Mouse (Mus musculus) MEL (cell line): ENCODE measurements at regions not wholly inside any gene's neighbourhood (a gene's known extent, or its start where the extent isn't known, plus 50 kb on each side); places are given as distances from the start of the nearest gene placed in this dataset.

ENCODE experiments used
- DNase-seq: peaks from one replicate; pipeline ENCODE4 v3.0.0; 2011; ENCODE audit warnings: low read depth, low spot score
- H3K27ac ChIP-seq: 2 replicates; pipeline ENCODE4 v1.5.1; 2012; ENCODE audit warnings: low read depth, mild to moderate bottlenecking, control low read depth, low read length, moderate library complexity; ENCODE audit not compliant: control insufficient read depth
- H3K27me3 ChIP-seq, 2 experiments: fragments of 150-350 bp in 1 of 2; sonication (generic) in 1 of 2; 2 replicates each; pipeline ENCODE4 v1.6.1; 2012; ENCODE audit warnings: low read length in 2 of 2, mild to moderate bottlenecking in 2 of 2, improper control_type of control experiment in 1 of 2, moderate library complexity in 1 of 2; ENCODE audit not compliant: insufficient read depth in 2 of 2, control insufficient read depth in 1 of 2
- H3K36me3 ChIP-seq, 2 experiments: 2 replicates each; pipeline ENCODE4 v1.6.1; 2012 to 2014; ENCODE audit warnings: low read length in 2 of 2, improper control_type of control experiment in 1 of 2, inconsistent platforms in 1 of 2, mild to moderate bottlenecking in 1 of 2; ENCODE audit not compliant: insufficient read depth in 2 of 2, control insufficient read depth in 1 of 2
- H3K4me1 ChIP-seq, 2 experiments: fragments of 150-350 bp in 1 of 2; sonication (generic) in 1 of 2; 2 replicates each; pipeline ENCODE4 v1.6.1; 2012; ENCODE audit warnings: low read length in 2 of 2, improper control_type of control experiment in 1 of 2, mild to moderate bottlenecking in 1 of 2; ENCODE audit not compliant: insufficient read depth in 2 of 2, control insufficient read depth in 1 of 2
- H3K4me3 ChIP-seq, 2 experiments: fragments of 150-350 bp in 1 of 2; sonication (generic) in 1 of 2; 2 replicates each; pipeline ENCODE4 v1.5.1; 2012; ENCODE audit warnings: low read depth in 2 of 2, low read length in 2 of 2, mild to moderate bottlenecking in 2 of 2, moderate library complexity in 2 of 2, control low read depth in 1 of 2, improper control_type of control experiment in 1 of 2; ENCODE audit not compliant: control insufficient read depth in 1 of 2, insufficient read depth in 1 of 2
- H3K79me2 ChIP-seq: 2 replicates; pipeline ENCODE4 v1.6.1; 2012; ENCODE audit warnings: mild to moderate bottlenecking, low read length, moderate library complexity; ENCODE audit not compliant: control insufficient read depth, poor library complexity, insufficient read depth
- H3K9ac ChIP-seq: 2 replicates; pipeline ENCODE4 v1.6.1; 2012; ENCODE audit warnings: low read depth, mild to moderate bottlenecking, control low read depth, low read length, moderate library complexity; ENCODE audit not compliant: control insufficient read depth, poor library complexity, severe bottlenecking
- H3K9me3 ChIP-seq: fragments of 150-350 bp; sonication (generic); replicated peaks from 2 replicates; pipeline ENCODE4 v1.6.1; 2012; ENCODE audit warnings: mild to moderate bottlenecking, low read length, improper control_type of control experiment, moderate library complexity; ENCODE audit not compliant: insufficient read depth
- CTCF ChIP-seq, 3 experiments: IDR thresholded peaks in 2 of 3; conservative IDR thresholded peaks in 1 of 3; 2 replicates each; pipeline ENCODE4 v1.5.1; 2011 to 2012; ENCODE audit warnings: low read length in 3 of 3, low read depth in 2 of 3, mild to moderate bottlenecking in 2 of 3, improper control_type of control experiment in 1 of 3, inconsistent platforms in 1 of 3, mixed read lengths in 1 of 3, moderate library complexity in 1 of 3; ENCODE audit not compliant: control insufficient read depth in 1 of 3, insufficient read depth in 1 of 3, poor library complexity in 1 of 3, severe bottlenecking in 1 of 3
- ELF1 ChIP-seq: IDR thresholded peaks from 2 replicates; pipeline ENCODE4 v1.6.1; 2014; ENCODE audit warnings: low read depth, mild to moderate bottlenecking, inconsistent platforms, low read length, improper control_type of control experiment, moderate library complexity
- EP300 ChIP-seq, 2 experiments: IDR thresholded peaks; 2 replicates each; pipeline ENCODE4 v1.6.1; 2011; ENCODE audit warnings: improper control_type of control experiment in 2 of 2, low read length in 2 of 2, low read depth in 1 of 2, mild to moderate bottlenecking in 1 of 2
- ETS1 ChIP-seq: IDR thresholded peaks from 2 replicates; pipeline ENCODE4 v1.6.1; 2012; ENCODE audit warnings: low read depth, mild to moderate bottlenecking, inconsistent platforms, low read length, improper control_type of control experiment, moderate library complexity
- JUND ChIP-seq: IDR thresholded peaks from 2 replicates; pipeline ENCODE4 v1.6.1; 2011; ENCODE audit warnings: low read depth, mild to moderate bottlenecking, improper control_type of control experiment, low read length
- MYB ChIP-seq: IDR thresholded peaks from 2 replicates; pipeline ENCODE4 v1.6.1; 2011; ENCODE audit warnings: mild to moderate bottlenecking, low read depth, low read length, improper control_type of control experiment
- NELFE ChIP-seq: IDR thresholded peaks from 2 replicates; pipeline ENCODE4 v1.6.1; 2011; ENCODE audit warnings: low read depth, low read length, improper control_type of control experiment
- POLR2A ChIP-seq, 2 experiments: IDR thresholded peaks; 2 replicates each; pipeline ENCODE4 v1.6.1; 2011 to 2012; ENCODE audit warnings: low read length in 2 of 2, mild to moderate bottlenecking in 2 of 2, control low read depth in 1 of 2, improper control_type of control experiment in 1 of 2, low read depth in 1 of 2, moderate library complexity in 1 of 2; ENCODE audit not compliant: control insufficient read depth in 1 of 2, insufficient read depth in 1 of 2, poor library complexity in 1 of 2
- RCOR1 ChIP-seq: IDR thresholded peaks from 2 replicates; pipeline ENCODE4 v1.6.1; 2012; ENCODE audit warnings: low read depth, mild to moderate bottlenecking, inconsistent platforms, low read length, improper control_type of control experiment
- TAL1 ChIP-seq: IDR thresholded peaks from 2 replicates; pipeline ENCODE4 v1.6.1; 2012; ENCODE audit warnings: mild to moderate bottlenecking, inconsistent platforms, low read length, moderate library complexity, mixed read lengths
- UBTF ChIP-seq: IDR thresholded peaks from 2 replicates; pipeline ENCODE4 v1.6.1; 2012; ENCODE audit warnings: low read depth, mild to moderate bottlenecking, inconsistent platforms, low read length, improper control_type of control experiment, moderate library complexity, borderline replicate concordance; ENCODE audit not compliant: insufficient read depth
- USF1 ChIP-seq: IDR thresholded peaks from 2 replicates; pipeline ENCODE4 v1.6.1; 2014; ENCODE audit warnings: low read depth, mild to moderate bottlenecking, inconsistent platforms, low read length, improper control_type of control experiment, moderate library complexity
- USF2 ChIP-seq, 2 experiments: IDR thresholded peaks; 2 replicates each; pipeline ENCODE4 v1.6.1; 2011 to 2012; ENCODE audit warnings: improper control_type of control experiment in 2 of 2, low read length in 2 of 2, borderline replicate concordance in 1 of 2, inconsistent platforms in 1 of 2, low read depth in 1 of 2, mild to moderate bottlenecking in 1 of 2; ENCODE audit not compliant: insufficient read depth in 1 of 2
- ZNF384 ChIP-seq: IDR thresholded peaks from 2 replicates; pipeline ENCODE4 v1.6.1; 2012; ENCODE audit warnings: low read depth, mild to moderate bottlenecking, inconsistent platforms, low read length, improper control_type of control experiment

DNA sequence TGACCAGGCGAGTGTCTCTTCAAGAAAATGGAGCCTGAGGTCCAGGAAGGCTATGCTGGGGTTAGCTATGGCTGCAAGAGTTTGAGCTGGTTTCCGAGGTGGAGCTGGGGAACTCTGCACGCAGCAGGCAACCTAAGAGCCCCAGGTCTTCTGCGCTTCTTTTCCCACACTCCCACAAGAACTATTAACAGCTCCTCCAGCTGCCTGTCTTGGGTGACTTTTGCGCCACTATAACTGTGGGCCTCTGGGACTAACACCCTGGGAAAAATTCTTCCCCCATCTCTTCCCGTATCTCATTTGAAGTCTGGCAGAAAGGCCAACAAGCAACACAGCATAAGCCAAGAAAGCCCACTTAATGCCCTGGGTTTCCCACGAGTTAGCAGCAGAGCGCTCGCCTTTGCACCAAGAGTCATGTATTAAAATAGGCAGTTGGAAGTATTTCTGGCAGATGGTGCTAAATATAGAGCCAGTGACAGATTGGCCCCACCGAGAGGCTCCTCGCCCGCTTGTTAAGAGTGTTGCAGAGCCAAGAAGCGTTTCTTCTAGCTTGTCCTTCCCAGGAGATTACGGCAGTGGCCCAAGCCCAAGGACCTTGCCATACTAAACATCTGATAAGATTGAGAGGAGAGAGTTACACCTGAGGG is 81.9 kb downstream of the Tsen15 start:
- Histone ChIP-seq H3K4me3 (no peak overlapping the region), H3K4me1 (no peaks in the 10 kb centered on the region), H3K36me3 (no peaks in the 10 kb centered on the region), H3K9ac (no peak overlapping the region), H3K79me2 (no peaks in the 10 kb centered on the region), H3K9me3 (no peaks in the 10 kb centered on the region), H3K27ac (no peak overlapping the region), H3K27me3 (peaks cover under 1 to 4% of the 10 kb centered on the region in 2 experiments; a peak in 3 of 4 replicates)
- TF ChIP-seq ZNF384 (no peak), MYB (no peak), ELF1 (no peak), USF1 (no peak), UBTF (no peak), JUND (no peak), TAL1 (no peak)
- no peak for DNase-seq

GRCm38 (mm10) chr1:152301355-152301754 is 85.1 kb downstream of the Tsen15 start:
- no peak overlapping the region for H3K4me3 ChIP-seq
- peaks cover 2 to 6% of the 10 kb centered on the region in 2 experiments; a peak in 3 of 4 replicates for H3K27me3 ChIP-seq
- H3K79me2 ChIP-seq = no peaks in the 10 kb centered on the region
- H3K4me1 ChIP-seq = no peaks in the 10 kb centered on the region
- H3K9me3 ChIP-seq = no peaks in the 10 kb centered on the region
- no peak for TF ChIP-seq CTCF (IDR thresholded peaks at IDR 0.05 in 2 of 3, conservative IDR thresholded peaks at IDR 0.05 in 1 of 3; ENCODE audit: control insufficient read depth in 1 of 3, insufficient read depth in 1 of 3, low read depth in 2 of 3, low read length in 3 of 3, poor library complexity in 1 of 3, severe bottlenecking in 1 of 3)
- no peak for TF ChIP-seq RCOR1
- TF ChIP-seq NELFE = no peak
- no peak for TF ChIP-seq TAL1
- no peak for TF ChIP-seq POLR2A (IDR thresholded peaks at IDR 0.05; ENCODE audit: control insufficient read depth in 1 of 2, insufficient read depth in 1 of 2, low read depth in 1 of 2, low read length in 2 of 2, poor library complexity in 1 of 2)
- no peak for TF ChIP-seq EP300 (IDR thresholded peaks at IDR 0.05; ENCODE audit: low read depth in 1 of 2, low read length in 2 of 2)
- TF ChIP-seq ZNF384 = no peak
- no peak for TF ChIP-seq ETS1
- no peaks in the 10 kb centered on the region for H3K36me3 ChIP-seq
- DNase-seq = no peak
- no peak overlapping the region for H3K9ac ChIP-seq
- no peak overlapping the region for H3K27ac ChIP-seq

DNA sequence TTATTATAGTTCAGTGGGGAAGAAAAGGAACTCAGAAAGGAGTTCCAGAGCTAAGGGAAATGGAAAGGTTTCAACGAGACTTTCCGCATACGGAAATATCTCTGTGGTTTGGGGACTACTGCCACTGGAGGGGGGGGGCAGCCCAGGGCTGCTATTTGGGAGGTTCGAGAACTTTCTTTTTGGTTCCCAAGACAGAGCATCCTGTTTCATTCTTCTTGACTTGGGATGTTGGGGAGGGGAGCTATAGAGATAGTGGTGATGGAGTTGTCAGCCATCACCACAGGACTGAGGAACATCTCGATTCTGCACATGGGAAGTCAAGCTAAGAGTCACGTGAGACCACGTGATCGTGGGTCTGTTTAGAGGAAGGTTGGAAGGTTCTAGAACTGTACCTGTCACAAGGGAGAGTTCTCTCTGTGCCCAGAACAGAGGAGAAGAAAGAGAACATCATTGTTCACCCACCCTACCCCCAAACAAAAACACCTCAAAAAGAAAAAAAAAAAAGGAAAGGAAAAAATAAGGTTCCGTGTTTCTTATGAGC is 94.2 kb downstream of the Tsen15 start:
- H3K9me3 ChIP-seq = no peaks in the 10 kb centered on the region
- H3K4me3 ChIP-seq = no peak overlapping the region
- no peaks in the 10 kb centered on the region for H3K79me2 ChIP-seq
- no peaks in the 10 kb centered on the region for H3K36me3 ChIP-seq
- no peak for TF ChIP-seq JUND
- TF ChIP-seq USF1 = peak; percentile 71
- 0 out of 4 replicates have a peak, but pooled peaks of 1 of the 2 experiments have one; percentile 35 for TF ChIP-seq USF2 (IDR thresholded peaks at IDR 0.05; ENCODE audit: borderline replicate concordance in 1 of 2, insufficient read depth in 1 of 2, low read depth in 1 of 2, low read length in 2 of 2)
- TF ChIP-seq, all 39 proteins: peak for 2
- H3K27me3 ChIP-seq = peaks cover 0 to 2% of the 10 kb centered on the region in 2 experiments; a peak in 3 of 4 replicates
- no peaks in the 10 kb centered on the region for H3K4me1 ChIP-seq
- DNase-seq = no peak
- H3K9ac ChIP-seq = no peak overlapping the region
- H3K27ac ChIP-seq = no peak overlapping the region
